Mouse (Mus musculus): ENCODE measurements around the gene Ppfia3.

Gene Ppfia3

DNA sequence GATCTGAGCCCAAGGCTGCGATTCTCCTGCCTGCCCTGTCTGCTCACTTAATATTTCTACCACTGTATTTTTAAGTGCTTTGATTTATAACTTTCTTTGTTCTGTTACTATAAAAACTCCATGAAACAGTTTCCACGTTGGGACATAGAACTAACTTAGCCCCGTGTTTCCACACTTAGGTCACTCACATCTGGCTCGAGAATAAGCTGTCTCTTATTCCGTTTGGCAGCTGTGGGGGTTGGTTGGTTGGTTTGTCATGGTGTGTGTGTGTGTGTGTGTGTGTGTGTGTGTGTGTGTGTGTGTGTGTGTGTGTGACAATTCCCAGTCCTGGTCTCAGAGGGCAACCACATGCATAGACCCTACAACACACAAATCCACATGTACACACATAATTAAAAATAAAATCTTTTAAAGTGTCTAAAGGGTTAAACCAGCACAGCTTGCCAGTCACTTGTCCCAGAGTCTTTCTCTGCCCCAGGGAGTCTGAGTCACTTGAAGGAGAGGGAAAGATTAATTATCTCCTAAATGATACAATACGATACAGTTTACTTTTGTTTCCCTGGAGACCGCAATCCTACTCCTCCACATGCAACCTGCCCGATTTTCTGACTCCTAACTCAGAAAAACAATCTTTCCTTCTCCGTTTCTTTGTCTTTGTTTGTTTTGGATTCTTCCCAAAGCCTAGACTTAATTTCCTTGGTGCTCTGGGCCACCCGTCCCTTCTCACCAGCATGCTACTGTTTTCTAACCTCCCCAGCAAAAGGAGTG lies 53.9 kb downstream of the Ppfia3 start:
- DNase-seq (ENCODE audit: low spot score in 2 of 2): no peak

DNA sequence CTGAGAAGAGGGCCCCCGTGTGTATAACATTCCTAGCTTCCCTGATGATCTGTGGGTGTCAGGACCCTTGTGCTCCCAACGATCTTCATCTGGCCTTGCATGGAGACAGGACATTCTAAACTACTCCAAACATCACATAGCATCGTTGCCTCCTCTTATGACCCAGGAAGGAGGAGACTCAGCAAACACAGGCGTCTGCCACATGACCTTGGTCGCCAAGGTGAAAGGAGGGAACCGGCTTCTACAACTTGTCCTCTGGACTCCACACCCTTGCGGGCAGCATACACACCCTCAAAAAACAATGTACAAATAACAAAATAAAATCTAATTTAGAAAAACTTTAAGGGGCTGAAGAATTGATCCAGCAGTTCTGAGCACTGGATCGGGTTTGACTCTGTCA lies 54.8 kb downstream of the Ppfia3 start:
- no peak for DNase-seq (ENCODE audit: low spot score in 2 of 2)

DNA sequence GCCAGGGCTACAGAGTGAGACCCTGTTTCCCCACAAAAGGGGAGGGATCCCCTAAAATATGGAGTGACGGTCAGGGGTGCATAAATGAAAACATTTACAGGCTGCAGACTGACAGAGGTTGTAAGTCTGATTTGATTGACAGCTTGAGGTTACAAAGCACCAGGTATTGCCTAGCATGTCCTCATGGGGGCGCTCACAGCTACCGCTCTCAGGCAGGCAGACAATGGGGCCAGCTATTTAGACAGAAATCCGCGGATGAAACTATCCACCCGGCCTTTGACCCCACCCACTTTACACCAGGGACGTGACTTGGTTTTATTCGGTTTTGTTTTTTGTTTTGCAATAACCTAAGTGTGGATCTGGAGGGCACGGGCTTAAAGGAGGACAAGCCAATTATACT lies 57.4 kb downstream of the Ppfia3 start:
- no peak for DNase-seq (ENCODE audit: low spot score in 2 of 2)

DNA sequence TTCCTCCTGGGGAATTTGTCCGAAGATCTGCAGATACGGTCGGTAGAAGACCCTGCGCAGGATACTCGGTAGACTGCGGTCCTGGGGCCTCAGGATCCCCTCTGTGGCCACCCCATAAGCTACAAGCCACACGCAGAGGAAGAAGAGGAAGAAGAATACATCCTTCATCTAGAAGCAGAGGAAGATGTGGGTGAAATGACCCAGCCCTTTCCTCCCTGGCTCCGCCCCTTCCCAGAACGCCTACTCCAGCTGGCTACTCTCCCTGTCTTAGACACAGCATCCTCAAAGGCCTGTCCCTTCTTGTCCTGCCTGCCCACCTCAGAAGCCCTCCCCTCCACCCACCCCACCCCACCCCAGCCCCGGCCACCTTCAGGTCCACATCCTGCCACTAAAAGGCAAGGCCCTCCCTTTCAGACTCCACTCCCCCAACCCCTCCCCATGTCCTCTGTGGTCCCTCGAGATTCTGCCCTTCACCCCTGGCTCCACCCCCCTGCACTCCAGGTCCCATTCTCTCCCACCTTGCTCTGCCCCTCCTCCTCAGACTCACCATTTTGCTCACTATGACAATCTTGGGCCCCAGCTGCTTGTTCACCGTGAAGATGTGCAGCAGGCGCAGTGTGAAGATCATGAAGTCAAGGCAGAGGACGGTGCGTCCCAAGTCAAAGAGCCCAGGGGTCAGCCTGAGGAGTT lies 58.1 kb downstream of the Ppfia3 start:
- no peak for DNase-seq (ENCODE audit: low spot score in 2 of 2)

DNA sequence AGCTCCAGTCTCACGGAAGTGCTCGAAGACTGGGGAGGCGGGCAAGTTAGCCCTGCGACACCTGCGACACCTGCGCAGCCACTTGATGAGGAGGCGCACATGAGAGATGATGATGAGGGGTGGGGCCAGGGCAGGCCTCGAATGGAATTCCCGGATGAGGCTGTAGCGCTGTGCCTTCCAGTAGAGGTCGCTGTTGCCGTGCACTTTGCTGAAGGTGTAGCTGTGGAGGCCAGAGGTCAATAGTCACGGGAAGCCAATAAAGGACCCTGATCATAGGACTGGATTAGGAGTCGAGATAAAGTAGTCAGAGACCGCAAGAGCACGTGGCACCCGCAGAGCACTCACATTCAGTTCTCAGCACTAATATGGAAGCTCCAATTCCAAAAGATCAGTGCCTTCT lies 61.5 kb downstream of the Ppfia3 start:
- DNase-seq (ENCODE audit: low spot score in 2 of 2): peak in 1 of 2 experiments; percentile 49

DNA sequence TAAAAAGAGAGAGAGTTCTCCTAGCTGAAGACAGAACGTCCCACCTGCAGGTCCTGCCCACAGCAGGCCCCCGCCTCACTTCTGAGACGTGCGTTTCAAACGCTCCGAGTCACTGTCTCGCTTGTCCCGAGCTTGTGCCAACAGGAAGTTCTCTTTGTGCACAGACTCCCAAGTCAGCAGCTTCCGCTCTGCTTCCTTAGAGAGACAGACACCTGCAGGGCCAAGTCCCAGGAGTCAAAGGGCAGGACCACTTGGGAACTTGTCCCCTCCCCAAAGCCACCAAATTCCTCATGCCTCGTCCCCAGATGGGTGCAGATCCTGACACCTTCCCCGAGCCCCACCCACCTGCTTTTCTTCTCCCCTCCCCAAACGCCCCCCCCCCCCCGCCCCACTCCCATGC lies 62.0 kb downstream of the Ppfia3 start:
- DNase-seq (ENCODE audit: low spot score in 2 of 2): no peak

DNA sequence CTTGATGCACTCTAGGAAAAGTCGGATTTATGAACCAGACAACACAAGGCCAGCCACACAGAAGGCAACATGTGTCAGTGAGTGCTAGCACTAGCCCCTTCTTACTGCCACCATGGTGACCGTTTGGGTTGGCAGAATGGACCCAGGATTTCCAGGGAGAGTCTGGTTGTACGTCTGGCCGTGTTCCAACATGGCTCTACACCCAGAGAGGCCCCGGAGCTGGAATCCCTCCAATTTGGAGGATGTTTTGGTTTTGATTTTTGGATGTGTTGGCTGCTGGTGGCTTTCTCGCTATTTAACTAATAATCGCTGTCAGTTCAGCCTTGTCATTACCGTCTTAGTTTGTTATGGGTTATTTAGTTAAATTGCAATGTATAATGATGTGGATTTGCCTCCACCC lies 64.2 kb downstream of the Ppfia3 start:
- no peak for DNase-seq (ENCODE audit: low spot score in 2 of 2)

DNA sequence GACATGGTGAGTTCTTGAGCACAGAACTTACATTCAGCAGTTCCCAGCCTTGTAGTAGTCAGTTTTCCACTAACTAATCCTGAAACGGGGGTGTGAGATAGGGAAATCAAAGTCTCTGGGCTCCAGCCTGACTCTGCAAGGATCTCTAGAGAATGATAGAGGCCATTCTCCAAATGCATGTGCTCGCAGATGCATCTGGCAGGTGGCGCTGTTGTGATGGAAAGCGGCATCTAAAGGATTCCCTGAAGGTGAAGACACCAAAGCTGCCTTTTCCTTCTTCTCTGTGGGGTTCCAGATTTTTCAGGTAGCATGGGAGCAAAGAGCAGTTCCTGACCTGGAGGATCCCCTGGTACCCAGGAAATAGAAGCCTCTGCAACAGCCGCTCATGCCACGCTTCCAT lies 66.5 kb downstream of the Ppfia3 start:
- peak in 1 of 2 experiments; percentile 69 for DNase-seq (ENCODE audit: low spot score in 2 of 2)

DNA sequence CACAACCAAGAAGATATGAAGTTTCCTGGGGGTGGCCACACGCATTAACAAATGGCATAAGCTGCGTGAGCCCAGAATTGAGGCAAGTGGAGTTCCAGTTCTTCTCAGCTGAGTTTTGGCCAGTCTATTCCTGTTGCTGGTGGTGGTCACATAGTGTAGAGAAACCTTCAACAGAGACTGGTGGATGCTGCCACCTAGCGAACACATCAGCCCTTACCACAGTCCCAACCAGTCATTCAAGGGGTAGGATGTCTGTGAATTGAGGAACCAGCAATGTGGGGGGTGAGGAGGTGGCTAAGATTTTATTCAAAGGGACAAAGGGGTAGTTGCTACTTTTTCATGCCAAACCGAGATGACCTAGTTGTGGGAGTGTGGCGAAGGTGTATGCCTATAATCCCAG lies 67.1 kb downstream of the Ppfia3 start:
- peak; percentile 72 to 75 for DNase-seq (ENCODE audit: low spot score in 2 of 2)

DNA sequence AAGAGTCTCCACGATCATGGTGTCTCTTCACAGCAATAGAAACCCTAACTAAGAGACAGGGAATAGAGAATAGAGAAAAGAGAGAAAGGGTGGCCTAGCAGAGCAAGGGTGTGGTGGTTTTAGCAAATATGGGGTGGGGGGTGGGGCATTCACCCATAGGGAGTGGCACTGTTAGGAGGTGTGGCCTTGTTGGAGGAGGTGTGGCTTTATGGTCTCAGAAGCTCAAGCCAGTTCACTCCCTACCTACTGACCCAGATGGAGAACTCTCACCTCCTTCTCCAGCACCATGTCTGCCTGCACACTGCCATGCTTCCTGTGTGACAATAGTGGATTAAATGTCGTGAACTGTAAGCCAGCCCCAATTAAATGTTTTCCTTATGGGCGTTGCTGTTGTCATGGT lies 69.3 kb downstream of the Ppfia3 start:
- no peak for DNase-seq (ENCODE audit: low spot score in 2 of 2)

DNA sequence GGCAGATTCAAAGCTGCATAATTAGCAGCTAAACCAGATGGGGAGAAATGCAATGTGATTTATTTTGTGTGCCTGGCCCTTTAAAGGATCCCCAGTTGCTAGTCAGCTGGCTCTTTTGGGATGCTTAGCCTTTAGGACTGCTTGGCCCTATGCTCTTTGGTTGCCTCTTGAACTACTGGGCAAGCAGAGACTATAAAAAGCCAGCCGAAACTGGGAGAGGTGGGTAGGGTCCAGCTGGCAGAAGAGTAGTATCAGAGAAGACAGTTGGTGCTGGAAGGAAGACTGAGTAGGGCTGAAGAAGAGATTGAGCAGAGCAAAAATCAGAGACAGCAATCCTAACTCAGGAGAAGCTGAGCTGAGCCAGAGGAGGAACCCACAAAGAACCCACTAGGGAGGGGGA lies 70.2 kb downstream of the Ppfia3 start:
- DNase-seq (ENCODE audit: low spot score in 2 of 2): no peak
